Mouse (Mus musculus) liver (tissue): ENCODE data around the gene Creb3l4.
"Not testable (repeated sequence)": the region's sequence is repeated elsewhere in the genome, so short reads cannot be mapped to it uniquely, and the experiment has no call there.

Source experiments
- DNase-seq: peaks from one replicate; pipeline ENCODE4 v3.0.0-alpha.2; 2020; ENCODE audit warnings: mixed read lengths

Creb3l4 gene

DNA sequence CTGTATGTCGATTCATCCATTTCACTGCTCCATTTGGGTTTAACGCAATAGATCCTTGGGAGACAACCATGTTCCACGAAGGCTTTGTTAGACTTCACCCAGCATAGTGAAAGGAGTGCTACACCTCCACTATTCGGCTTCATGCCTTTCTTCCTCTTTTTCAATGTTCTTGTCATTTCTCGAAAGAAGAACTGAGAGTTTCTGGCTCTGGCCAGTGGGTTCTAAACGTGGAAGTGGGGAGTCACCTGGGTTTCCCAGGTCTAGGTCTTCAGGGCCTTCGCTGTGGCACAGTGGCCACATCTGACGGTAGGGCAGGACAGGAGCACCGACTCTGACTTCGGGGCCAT, 21.3 kb upstream of the Creb3l4 start:
- DNase-seq: no peak

DNA sequence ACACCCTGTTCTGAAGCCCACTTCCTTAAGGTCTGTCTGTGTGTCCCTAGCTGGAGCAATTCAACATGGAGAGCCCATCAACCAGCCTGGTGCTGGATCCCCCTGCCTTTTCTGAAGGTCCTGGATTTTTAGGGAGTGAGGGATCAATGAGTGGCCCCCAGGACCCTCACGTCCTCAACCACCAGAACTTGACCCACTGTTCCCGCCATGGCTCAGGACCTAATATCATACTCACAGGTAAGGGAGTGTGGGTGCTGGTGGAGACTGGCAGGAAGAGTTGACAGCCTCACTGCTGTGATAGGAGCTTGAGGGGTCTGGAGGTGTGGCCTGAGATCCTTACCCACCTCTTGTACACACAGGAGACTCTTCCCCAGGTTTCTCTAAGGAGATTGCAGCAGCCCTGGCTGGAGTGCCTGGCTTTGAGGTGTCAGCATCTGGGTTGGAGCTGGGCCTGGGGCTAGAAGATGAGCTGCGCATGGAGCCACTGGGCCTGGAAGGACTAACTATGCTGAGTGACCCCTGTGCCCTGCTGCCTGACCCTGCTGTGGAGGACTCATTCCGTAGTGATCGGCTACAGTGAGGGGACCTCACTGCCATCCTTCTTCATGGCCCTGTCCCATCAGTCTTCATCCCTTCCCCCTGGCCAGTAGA, 19.9 kb upstream of the Creb3l4 start:
- DNase-seq: no peak

GRCm38 (mm10) chr3:90258521-90258920, 15.2 kb upstream of the Creb3l4 start:
- DNase-seq: peak; percentile 45

DNA sequence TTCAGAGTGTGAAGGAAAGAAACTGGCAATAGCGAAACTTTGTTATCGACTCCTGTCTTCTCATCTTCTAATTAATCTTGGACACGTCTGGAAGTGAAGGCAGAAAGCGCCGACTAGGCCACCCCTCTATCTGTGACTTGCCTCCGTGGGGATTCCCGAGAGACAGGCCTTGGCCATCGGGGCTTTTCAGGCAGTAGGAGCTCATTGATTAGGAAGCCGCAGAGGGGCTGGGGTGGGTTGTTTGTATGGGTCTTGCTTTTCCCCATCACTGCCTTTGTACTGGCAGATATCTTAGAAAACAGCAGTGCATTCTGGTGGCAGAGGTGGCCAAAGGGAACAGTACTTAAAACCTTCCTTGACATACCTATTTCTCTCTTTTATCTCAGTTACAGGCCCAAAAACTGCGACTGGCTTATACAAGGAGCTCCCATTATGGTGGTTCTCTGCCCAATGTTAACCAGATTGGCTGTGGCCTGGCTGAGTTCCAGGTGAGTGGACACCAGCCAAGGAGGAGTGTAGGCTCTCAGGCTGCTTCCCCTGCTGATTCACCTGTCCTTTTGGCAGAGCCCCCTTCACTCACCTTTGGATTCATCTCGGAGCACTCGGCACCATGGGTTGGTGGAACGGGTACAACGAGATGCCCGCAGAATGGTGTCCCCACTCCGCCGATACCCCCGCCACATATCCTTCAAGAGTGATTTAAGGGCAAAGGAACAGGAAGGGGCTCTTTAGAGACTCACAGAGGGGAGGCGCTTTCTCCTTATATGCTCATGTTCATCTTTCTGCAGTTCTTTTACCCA, 13.6 kb upstream of the Creb3l4 start:
- DNase-seq: no peak

DNA sequence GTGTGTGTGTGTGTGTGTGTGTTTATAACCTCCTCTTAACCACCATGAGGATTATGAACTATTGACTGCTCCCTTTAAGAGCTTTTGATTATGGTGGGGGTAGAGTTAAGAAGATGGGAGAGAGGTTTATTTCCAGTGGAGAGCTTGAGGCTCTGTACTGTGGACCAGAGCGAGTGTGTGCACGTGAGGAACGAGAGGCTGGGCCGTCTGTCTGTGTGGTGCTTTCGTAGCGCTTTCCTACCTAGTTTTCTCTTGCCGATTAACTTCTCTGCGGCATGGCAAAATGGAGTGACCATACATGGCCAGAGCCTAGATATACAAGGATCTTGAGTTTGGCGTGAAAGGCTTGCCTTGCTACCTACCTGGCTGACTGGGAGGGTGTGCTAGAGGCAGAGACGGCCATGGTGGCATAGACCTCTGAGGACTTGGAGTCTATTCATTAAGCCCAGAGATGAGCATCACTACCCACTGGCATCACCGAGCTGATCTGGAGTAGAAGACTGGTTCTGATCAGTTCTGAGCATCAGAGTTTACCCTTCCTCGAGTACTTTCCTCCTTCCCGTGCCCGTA, 12.6 kb upstream of the Creb3l4 start:
- DNase-seq: no peak

DNA sequence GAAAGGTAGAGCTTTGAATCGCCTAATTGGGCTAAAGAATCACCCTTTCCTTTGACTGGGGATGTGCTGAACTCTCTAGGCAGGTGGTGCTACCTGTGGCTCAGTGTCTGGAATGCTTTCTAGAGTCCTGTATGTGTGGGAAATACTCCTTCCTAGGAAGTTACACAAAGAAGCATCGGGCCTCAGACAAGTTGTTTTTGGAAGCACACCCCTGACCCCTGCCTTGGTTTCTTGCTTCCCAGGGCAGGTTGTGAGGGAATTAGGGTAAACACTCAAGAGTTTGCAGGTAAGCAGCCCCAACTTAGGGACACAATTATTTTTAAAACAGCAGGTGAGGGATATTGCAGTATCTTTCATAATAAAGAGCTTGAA, 11.9 kb upstream of the Creb3l4 start:
- DNase-seq: no peak

- DNase-seq: peak; percentile 65
Measured at GRCm38 (mm10) chr3:90254419-90255193, 11.3 kb upstream of the Creb3l4 start.

- DNase-seq: peak; percentile 95
Measured at GRCm38 (mm10) chr3:90253653-90254418, 10.5 kb upstream of the Creb3l4 start, which contains the start of gene Crtc2. Crtc2 (plus strand) TSS chr3:90254163.

- not testable (repeated sequence) for DNase-seq
Measured at GRCm38 (mm10) chr3:90253174-90253573, 9.9 kb upstream of the Creb3l4 start.

DNA sequence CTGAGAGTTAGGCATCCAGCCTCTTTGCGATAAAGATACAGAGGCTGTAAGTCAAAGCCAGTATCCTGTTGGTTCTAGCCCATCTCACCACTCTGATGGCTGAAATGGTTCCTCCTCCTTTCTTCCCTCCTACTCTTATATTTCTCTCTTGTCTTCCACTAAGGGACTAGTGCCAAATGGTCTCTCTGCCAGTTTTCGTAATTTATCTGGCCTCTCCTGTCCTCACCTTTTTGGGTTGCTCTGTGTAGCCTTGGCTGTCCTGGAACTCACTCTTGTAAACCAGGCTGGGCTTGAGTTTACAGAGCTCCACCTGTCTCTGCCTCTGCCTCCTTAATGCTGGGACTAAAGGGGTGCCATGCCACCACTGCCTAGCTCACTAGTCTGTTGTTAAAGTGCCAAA, 9.3 kb upstream of the Creb3l4 start:
- not testable (repeated sequence) for DNase-seq

DNA sequence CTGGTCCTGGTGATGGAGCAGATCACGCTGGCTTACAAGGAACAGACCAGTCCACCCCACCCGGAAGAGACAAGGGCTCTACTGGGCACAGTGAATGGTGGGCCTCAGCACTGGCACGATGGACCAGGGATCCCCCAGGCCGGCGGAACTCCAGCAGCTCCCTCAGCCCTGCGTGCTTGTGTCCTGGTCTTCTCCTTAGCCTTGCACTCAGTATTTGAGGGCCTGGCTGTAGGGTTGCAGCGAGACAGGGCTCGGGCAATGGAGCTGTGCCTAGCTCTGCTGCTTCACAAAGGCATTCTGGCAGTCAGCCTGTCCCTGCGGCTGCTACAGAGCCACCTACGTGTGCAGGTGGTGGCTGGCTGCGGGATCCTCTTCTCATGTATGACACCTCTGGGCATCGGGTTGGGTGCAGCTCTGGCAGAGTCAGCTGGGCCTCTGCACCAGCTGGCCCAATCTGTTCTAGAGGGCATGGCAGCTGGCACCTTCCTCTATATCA, 8.5 kb upstream of the Creb3l4 start:
- not testable (repeated sequence) for DNase-seq

DNA sequence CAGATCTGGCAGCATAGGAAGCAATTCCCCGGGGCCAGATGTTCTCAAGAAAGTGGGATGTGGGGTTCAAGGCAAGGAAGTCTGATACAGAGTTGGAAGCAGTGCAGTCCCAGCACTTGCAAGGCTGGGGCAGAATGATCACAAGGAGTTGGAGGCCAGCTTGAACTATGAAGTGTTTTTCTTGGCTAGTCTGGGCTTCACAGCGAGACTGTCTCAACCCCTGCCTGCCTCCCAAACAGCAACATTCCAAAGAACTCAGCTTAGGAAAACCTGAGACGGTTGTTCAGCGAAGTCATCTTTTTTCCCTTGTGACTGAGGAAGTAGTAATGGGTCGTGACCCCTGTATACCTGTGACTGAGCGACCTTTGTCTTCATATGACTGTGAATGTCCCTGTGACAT, 7.5 kb upstream of the Creb3l4 start:
- no peak for DNase-seq

DNA sequence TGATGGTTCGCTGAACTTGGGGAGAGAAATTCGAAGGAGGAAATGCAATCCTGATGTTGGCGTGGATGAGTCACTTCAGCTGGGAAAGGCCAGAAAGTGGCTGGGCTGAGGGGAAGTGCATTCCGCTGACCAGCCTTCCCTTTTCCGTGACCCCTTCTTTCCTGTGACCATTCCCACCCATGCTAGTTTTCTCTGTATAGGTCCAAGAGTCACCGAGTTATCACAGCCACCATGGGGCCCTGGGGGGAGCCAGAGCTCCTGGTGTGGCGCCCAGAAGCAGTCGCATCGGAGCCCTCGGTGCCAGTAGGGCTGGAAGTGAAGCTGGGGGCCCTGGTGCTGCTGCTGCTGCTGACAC, 5.4 kb upstream of the Creb3l4 start:
- peak; percentile 50 for DNase-seq

DNA sequence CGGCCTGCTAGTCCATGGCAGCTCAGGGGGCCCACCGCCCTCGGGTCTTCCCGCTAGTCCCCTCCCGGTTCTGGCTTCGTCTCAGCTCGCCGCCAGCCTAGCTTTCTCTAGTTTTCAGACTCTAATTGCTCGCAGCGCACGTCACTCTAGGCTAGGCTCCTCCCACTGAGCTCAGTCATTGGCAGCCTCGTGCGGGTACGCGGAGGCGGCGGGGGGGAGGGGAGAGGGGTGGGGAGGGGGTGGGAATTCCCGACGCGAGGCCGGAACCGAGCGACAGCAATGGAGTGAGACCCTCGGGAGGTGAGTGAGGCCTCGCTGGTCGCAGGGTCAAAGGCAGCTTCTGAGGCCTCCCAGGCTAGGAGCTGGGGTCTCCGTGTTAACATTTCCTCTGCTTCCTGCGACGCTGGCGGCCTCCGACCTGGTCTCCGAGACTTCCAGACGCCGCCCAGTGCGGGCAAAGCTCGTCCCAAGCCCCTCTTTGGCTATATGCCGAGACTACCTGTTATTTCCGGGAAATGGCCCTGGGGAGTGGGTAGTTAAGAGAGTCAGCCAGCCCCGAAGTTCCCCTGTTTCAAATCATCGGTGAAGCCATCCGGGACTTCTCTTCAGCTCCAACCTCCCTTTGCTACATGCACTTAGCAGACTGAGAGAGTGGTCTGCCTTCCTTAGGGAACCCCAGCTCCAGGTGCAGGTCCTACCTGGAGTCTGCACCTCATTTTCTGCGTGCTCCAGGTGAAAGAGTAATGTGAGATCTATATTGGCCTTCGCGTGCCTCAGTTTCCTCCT, 4.8 kb upstream of the Creb3l4 start, which contains the start of gene Slc39a1:
TSS of gene Slc39a1 (plus strand) at position 213 of the 786 bp plus-strand sequence.
- peak; percentile 93 for DNase-seq

DNA sequence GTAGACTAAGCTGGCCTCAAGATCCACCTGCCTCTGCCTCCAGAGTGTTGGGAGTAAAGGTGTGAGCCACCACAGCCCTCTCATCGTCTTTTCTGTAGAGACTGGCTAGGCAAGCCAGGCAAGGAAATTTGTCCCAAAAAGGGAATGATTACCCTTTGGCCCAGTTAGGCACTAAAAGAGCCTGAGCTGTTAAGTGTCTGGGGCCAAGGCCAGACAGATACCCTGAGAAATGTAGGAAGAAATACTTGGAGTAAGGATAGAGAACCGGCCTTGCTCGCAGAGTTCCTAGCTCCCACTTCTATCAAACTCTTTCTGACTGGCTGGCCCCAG, 4.3 kb upstream of the Creb3l4 start:
- no peak for DNase-seq

DNA sequence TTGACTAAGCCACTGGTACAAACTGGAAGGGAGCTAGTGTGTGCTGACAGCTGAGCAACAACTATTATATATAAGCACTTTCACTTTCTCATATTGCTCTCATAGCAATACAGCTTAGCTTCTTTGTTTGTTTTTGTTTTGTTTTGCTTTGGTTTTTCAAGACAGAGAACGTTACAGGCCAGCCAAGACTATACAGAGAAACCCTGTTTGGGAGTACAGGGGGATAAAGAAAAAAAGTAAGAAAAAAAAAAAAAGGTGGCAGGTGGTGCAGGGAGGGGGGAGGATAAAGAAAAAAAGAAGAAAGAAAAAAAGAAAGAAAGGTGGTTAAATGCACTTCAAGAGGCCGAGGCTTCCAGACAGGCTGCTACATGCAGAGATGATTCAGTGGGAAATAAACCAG, 2.1 kb upstream of the Creb3l4 start:
- DNase-seq: no peak

DNA sequence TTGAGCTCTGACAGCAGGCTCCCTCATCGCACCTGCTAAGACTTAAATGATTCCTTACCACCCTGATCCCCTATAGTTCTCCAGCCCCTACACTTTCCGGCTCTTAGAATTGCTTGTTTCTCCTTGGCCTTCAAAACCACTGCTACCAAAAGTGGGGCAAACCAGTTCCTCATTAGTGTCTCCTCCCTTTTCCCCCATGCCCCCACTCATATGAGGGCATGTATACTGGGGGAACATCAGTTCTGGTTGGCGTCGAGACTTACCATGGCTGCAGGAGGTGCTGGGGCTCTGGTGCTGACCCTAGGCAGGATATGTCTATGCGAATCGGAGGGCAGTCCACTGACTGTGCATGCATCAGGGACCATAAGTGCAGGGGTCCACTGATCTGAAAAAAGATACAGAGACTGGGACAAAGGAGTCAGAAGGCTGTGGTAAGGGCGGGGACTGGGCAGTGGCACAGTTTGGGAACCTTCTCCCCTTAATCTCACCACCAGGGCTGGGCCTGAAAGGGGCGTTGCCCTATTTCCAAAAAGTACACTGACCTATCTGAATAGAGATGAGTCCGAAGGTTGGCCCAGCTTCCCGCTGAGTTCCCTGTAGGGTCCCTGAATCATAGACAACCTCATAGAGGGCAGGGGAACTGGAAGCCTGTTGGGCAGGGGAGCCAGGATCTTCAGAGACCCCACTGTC, 1.5 kb downstream of the Creb3l4 start:
- DNase-seq: no peak

- no peak for DNase-seq
Measured at GRCm38 (mm10) chr3:90241251-90241650, 2.1 kb downstream of the Creb3l4 start.

- DNase-seq: peak; percentile 90
Measured at GRCm38 (mm10) chr3:90231507-90232333, 11.6 kb downstream of the Creb3l4 start, which contains the start of gene Jtb. Jtb (plus strand) TSS chr3:90231597.

DNA sequence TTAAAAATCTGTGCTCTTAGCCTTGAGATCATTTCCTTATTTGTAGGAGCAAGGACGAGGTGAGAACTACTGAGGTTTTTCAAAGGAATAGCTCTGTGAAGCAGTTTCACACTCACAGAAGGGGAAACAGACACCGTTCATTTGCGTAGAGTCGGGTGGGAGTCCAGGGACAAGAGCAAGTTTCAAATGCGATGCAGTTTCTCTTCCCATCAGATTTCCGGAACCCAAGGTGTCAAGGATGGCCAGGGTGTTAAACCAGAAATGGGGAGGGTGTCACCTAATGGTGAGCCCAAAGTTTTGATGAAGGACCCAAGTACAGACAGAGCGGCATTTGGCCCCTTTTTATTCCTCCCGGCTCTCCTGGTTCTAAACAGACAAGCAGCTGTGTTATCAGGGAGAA, 12.2 kb downstream of the Creb3l4 start:
- no peak for DNase-seq
